Mouse (Mus musculus) midbrain, embryonic 13.5 days (tissue): ENCODE measurements around the gene Rps27l. TPM values are rescaled to one million over a fixed set of nuclear protein-coding genes. Genes with fewer than 3 reads are reported as not detected.
A peak's percentile ranks its signal among the peaks of the same experiment; 100 is the strongest.
"Not testable (repeated sequence)": the region's sequence is repeated elsewhere in the genome, so short reads cannot be mapped to it uniquely, and the experiment has no call there.

ENCODE experiments used
- ATAC-seq: fragments of 200-750 bp; cut with Nextera tagmentation; 2 replicates; pipeline ENCODE4 v1.8.0; 2017; ENCODE audit warnings: mild to moderate bottlenecking, moderate TSS enrichment, moderate library complexity
- H3K27ac ChIP-seq: fragments of 300-500 bp; sonication (generic); 2 replicates; pipeline ENCODE4 v1.5.1; 2015; ENCODE audit warnings: inconsistent platforms, mild to moderate bottlenecking, moderate library complexity
- H3K27me3 ChIP-seq: fragments of 300-500 bp; sonication (generic); 2 replicates; pipeline ENCODE4 v1.6.1; 2015; ENCODE audit warnings: mild to moderate bottlenecking, inconsistent platforms
- H3K36me3 ChIP-seq: fragments of 300-500 bp; sonication (generic); 2 replicates; pipeline ENCODE4 v1.6.1; 2015; ENCODE audit warnings: mild to moderate bottlenecking, inconsistent platforms
- H3K4me1 ChIP-seq: fragments of 300-500 bp; sonication (generic); replicated peaks from 2 replicates; pipeline ENCODE4 v1.6.1; 2015; ENCODE audit warnings: inconsistent platforms
- H3K4me2 ChIP-seq: fragments of 300-500 bp; sonication (generic); replicated peaks from 2 replicates; pipeline ENCODE4 v1.6.1; 2015; ENCODE audit warnings: moderate library complexity, mild to moderate bottlenecking, inconsistent platforms
- H3K4me3 ChIP-seq: fragments of 300-500 bp; sonication (generic); replicated peaks from 2 replicates; pipeline ENCODE4 v1.5.1; 2015; ENCODE audit warnings: mild to moderate bottlenecking, inconsistent platforms
- H3K9ac ChIP-seq: fragments of 300-500 bp; sonication (generic); replicated peaks from 2 replicates; pipeline ENCODE4 v1.6.1; 2015; ENCODE audit warnings: mild to moderate bottlenecking, inconsistent platforms
- H3K9me3 ChIP-seq: fragments of 300-500 bp; sonication (generic); 2 replicates; pipeline ENCODE4 v1.6.1; 2016; ENCODE audit warnings: mild to moderate bottlenecking, inconsistent platforms
- WGBS: fragments of 180-500 bp; shearing (Covaris S2); methylation state at CpG from one replicate; pipeline ENCODE4 v1.1.7; 2015; 5-methylcytosine and 5-hydroxymethylcytosine counted together
- polyA plus RNA-seq: library from polyadenylated mRNA; unstranded; fragments of >200 nt; fragmentation: Nextera tagmentation; extraction: Ambion mirVana; gene quantifications from 2 replicates; pipeline ENCODE4 v1.2.1, GENCODE M21; 2015

Gene Rps27l
- 340 and 349 TPM in 2 replicates for polyA plus RNA-seq

DNA sequence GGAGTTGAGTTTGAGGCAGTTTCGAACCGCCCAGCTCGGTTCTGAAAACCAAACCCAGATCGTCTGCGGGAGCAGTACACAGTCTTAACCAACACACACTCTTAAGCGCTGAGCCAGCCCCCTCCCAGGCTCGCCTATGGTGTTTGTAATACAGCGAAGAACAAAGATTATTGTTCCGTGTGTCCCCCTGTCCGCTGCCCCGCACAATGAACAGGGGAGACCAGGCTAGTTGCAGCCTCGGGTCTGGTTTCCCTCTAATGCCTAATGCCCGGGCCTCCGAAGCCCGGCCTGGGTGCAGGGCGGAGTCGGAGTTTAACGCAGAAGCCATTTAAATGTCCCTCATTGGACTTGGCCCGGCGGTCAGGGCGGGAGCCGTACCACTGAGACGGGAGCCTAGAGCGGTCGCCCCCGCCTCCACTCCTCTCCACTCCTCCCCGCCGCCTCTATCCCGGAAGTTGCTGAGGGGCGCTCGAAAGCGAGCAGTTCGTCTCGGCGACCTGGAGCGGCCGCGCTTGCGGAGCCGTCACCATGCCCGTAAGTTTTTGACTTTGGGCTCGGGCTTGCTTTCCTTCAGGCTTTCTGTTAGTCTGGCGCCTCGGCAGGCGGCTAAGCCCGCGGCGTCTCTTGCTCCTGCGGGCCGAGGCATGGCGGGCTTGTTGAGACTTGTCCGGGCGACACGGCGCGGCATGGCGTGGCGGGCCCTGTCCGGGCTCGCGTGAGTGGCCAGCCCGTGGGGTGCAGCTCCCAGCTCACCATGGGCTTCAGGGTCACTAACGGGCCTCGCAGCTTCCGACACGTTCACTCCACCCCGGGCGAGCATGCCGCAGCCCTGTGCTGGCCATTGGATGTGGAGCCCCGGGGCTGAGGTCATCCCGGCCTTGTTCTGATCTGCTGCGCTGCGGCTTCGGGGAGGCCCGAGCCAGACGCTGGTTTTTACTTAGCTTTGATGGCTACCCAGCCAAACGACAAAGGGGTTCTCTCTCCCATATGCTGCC lies at the start of gene Rps27l:
Rps27l (plus strand) TSS at position 440 of the 995 bp plus-strand sequence.
- Histone ChIP-seq H3K4me2 (peak within 1 kb of the TSS; percentile 91), H3K9me3 (no peaks in the 10 kb centered on the region), H3K9ac (peak within 1 kb of the TSS; percentile 92), H3K27ac (peak within 1 kb of the TSS; percentile 96), H3K4me3 (peak within 1 kb of the TSS; percentile 92), H3K27me3 (no peaks in the 10 kb centered on the region), H3K4me1 (peaks cover 6% of the 10 kb centered on the region), H3K36me3 (peaks cover 9% of the 10 kb centered on the region)
- WGBS: under 1% methylated on average over 77 of the region's 77 CpGs
- ATAC-seq: peak; percentile 99

DNA sequence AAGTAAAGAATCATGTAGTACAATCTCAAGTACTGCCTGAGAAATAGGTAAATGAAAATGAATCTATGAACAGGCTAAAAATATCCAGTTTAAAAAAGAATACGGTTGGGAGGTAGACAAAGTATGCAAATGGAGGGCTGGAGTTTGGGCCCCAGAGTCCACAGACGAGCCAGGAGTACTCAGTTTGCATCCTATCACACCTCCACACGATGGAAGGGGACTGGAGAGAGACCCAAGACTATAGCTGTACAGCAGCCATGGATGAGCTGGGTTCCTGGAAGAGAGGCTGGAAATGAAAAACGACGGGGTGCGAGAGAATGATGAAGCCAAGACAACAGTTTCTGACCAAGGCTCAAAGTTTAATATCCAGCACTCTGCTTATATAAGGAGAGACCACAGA lies 48.9 kb upstream of the Rps27l start:
- Histone ChIP-seq H3K4me1 (no peaks in the 10 kb centered on the region), H3K9ac (no peak overlapping the region), H3K36me3 (no peaks in the 10 kb centered on the region), H3K9me3 (no peaks in the 10 kb centered on the region), H3K4me3 (no peak overlapping the region), H3K4me2 (no peak overlapping the region), H3K27me3 (no peaks in the 10 kb centered on the region), H3K27ac (no peak overlapping the region)
- no peak for ATAC-seq
- 64% methylated on average over 6 of the region's 6 CpGs for WGBS

DNA sequence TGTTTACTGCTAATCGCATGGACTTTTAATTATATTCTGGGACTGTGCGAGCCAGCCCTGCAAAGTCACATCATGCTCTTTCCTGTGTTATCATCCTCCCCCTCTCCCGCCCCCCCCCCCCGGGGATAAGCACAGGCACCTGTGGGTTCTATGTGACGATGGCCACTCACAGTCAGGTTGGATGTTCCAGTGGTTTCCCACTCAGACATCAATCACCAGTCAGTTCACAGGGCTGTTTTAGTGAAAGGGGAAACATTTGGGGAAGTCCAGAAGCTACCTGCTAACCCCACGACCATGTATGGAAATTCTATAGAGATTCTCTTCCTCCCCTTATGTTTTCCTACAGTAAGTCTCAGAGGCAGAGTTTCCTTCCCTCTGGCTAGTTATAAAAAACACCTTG lies 48.0 kb upstream of the Rps27l start:
- Histone ChIP-seq H3K4me3 (no peak overlapping the region), H3K9ac (no peak overlapping the region), H3K4me2 (no peak overlapping the region), H3K4me1 (no peaks in the 10 kb centered on the region), H3K9me3 (no peaks in the 10 kb centered on the region), H3K27ac (no peak overlapping the region), H3K36me3 (no peaks in the 10 kb centered on the region), H3K27me3 (no peaks in the 10 kb centered on the region)
- ATAC-seq: no peak
- WGBS: 77% methylated on average over 6 of the region's 6 CpGs

DNA sequence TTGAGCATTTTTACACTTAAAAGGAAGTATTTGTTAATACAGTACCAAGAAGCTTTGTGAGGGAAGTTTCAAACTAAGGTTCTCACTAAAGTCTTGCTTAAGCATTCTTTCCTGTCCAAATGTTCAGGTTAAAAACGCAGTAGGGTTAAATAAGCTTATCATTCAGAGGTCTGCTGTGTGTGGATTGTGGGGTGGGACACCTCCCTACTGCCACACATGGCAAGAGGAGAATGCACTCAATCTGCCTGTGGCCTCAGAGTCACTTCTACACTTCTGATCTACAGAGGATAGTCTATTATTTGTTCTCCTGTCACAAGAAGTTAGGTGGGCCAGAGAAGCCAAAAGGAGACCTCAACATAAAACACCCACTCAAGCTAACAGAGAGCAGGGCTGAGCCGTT lies 46.8 kb upstream of the Rps27l start:
- ATAC-seq: no peak

DNA sequence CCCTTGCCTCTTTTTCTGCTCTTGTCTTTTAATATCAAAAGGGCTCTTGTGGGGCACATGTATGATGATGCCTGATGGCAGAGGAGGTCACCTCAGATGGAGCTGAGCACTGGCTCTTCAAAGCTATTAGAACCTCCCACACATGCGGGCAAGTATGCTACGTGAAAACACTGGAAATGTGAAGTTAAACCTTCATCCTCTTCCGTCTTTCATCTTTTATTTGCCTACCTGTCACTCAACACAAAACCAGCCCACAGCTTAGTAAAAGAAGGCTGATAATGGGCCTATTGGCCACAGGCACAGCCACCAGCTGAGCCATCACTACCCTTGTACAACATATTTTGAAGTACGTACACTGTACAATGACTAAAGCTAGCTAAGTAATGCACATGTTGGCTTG lies 46.4 kb upstream of the Rps27l start:
- WGBS: 75% methylated on average over 4 of the region's 4 CpGs

More for the DNA sequence above, 46.8 kb upstream of the Rps27l start:
- WGBS: 85% methylated on average over 2 of the region's 2 CpGs
- H3K27ac ChIP-seq: no peak overlapping the region
- H3K36me3 ChIP-seq: no peaks in the 10 kb centered on the region
- no peak overlapping the region for H3K4me3 ChIP-seq
- H3K27me3 ChIP-seq: no peaks in the 10 kb centered on the region
- no peak overlapping the region for H3K9ac ChIP-seq
- H3K4me1 ChIP-seq: 0 out of 2 replicates have a peak, but pooled peaks cover 2% of the 10 kb centered on the region
- H3K4me2 ChIP-seq: no peak overlapping the region
- H3K9me3 ChIP-seq: no peaks in the 10 kb centered on the region

DNA sequence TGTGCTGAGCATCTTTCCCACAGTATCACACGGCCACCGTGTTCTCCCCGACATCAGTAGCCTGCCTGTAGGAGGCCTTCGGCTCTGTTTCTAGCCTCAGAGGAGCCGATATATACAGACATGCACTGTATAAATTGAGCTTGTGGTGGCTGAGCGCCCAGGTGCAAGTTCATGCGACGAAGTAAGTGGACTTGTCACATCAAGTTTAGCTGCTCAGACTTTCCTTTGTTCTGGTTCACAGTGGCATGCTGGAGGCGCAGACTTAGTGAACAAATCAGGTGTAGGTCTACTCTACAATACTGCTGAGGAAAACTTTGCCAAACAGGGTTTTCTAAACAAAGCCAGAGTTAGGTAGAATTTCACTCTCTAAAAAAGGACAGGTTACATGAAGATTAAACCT lies 39.9 kb upstream of the Rps27l start:
- Histone ChIP-seq H3K9me3 (no peaks in the 10 kb centered on the region), H3K4me2 (no peak overlapping the region), H3K36me3 (no peaks in the 10 kb centered on the region), H3K4me3 (no peak overlapping the region), H3K9ac (no peak overlapping the region), H3K27me3 (no peaks in the 10 kb centered on the region), H3K4me1 (peaks cover 7% of the 10 kb centered on the region), H3K27ac (no peak overlapping the region)
- no peak for ATAC-seq
- WGBS: 79% methylated on average over 9 of the region's 9 CpGs

More for the DNA sequence above, 46.4 kb upstream of the Rps27l start:
- H3K4me2 ChIP-seq: no peak overlapping the region
- no peaks in the 10 kb centered on the region for H3K27me3 ChIP-seq
- H3K4me3 ChIP-seq: no peak overlapping the region
- no peaks in the 10 kb centered on the region for H3K9me3 ChIP-seq
- no peak overlapping the region for H3K9ac ChIP-seq
- no peaks in the 10 kb centered on the region for H3K36me3 ChIP-seq
- 0 out of 2 replicates have a peak, but pooled peaks cover 2% of the 10 kb centered on the region for H3K4me1 ChIP-seq
- H3K27ac ChIP-seq: no peak overlapping the region
- ATAC-seq: no peak

DNA sequence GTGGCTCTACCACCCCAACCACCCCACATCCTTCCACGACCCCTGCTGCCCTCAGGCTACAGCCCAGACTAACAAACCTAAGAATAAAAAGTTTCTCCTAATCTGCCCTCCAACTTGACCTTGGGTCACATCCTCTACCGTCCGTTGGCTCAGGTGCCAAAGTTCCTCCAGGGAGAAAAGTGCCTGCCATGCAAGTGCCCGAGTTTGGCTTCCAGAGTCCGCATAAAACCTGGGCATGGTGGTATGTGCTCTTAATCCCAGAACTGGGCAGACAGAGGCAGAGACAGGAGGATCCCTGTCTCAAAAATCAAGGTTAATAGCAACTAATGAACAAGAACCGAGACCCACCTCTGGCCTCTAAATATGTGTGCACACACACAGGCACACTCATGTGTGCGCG lies 38.8 kb upstream of the Rps27l start:
- Histone ChIP-seq H3K9me3 (no peaks in the 10 kb centered on the region), H3K9ac (no peak overlapping the region), H3K4me1 (peaks cover 11% of the 10 kb centered on the region), H3K4me3 (no peak overlapping the region), H3K36me3 (no peaks in the 10 kb centered on the region), H3K27me3 (no peaks in the 10 kb centered on the region), H3K4me2 (no peak overlapping the region), H3K27ac (no peak overlapping the region)
- 95% methylated on average over 8 of the region's 8 CpGs for WGBS
- ATAC-seq: no peak

DNA sequence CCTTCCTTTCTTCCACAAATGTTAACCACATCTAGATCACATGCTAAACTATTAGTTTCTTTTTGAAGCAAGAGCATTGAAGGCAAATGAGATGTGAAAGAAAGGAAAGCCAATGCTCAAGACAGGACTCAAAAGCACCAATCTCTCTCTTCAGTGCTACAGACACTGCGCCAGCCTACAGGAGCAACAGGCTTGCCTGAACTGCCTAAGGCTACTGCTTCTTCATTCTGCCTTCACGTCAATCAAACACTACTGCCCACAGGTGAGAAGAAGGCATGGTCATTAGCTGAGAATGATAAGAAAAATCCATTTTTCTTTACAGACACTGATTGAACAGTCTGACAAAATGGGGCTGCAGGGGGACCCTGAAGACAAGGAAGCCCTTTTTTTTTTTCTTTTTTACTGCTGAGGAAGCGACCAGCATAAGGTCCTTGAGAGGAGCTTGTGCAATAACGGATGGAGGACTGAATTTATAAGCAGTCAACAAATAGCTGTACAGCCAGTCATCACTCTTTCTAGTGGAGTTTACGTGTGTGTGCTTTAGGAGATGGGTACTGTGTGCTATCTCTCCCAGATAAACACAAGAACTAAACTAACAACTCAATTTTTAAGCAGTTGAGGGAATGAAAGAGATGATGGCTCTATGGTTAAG lies 38.0 kb upstream of the Rps27l start:
- no peak overlapping the region for H3K4me3 ChIP-seq
- no peak overlapping the region for H3K27ac ChIP-seq
- ATAC-seq: no peak
- 89% methylated on average over 5 of the region's 5 CpGs for WGBS
- H3K27me3 ChIP-seq: no peaks in the 10 kb centered on the region
- H3K4me1 ChIP-seq: peaks cover 18% of the 10 kb centered on the region
- no peaks in the 10 kb centered on the region for H3K36me3 ChIP-seq
- no peak overlapping the region for H3K4me2 ChIP-seq
- no peaks in the 10 kb centered on the region for H3K9me3 ChIP-seq
- H3K9ac ChIP-seq: no peak overlapping the region

DNA sequence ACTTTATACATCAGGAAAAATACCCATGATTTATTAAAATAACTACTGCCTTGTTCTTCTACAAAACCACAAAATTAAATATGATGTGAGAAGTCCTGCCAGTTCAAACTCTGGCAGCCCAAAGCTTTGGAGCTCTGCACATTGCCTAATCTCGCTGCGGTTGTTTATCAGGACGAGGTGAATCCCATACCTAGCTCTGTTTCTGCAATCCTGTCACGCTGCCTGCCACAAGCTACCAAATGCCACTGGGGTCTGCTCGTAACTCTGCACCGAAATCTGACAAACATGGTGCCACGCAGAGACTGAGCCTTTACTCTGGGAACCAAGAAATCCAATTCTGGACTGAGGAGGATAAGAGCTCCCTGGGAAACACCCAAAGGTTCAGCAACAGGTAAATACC lies 36.0 kb upstream of the Rps27l start:
- Histone ChIP-seq H3K9ac (no peak overlapping the region), H3K4me2 (no peak overlapping the region), H3K27me3 (no peaks in the 10 kb centered on the region), H3K4me1 (peaks cover 18% of the 10 kb centered on the region), H3K27ac (no peak overlapping the region), H3K36me3 (no peaks in the 10 kb centered on the region; the same call in 1 of the 2 replicates), H3K9me3 (no peaks in the 10 kb centered on the region), H3K4me3 (no peak overlapping the region)
- ATAC-seq: no peak
- WGBS: 86% methylated on average over 7 of the region's 7 CpGs

DNA sequence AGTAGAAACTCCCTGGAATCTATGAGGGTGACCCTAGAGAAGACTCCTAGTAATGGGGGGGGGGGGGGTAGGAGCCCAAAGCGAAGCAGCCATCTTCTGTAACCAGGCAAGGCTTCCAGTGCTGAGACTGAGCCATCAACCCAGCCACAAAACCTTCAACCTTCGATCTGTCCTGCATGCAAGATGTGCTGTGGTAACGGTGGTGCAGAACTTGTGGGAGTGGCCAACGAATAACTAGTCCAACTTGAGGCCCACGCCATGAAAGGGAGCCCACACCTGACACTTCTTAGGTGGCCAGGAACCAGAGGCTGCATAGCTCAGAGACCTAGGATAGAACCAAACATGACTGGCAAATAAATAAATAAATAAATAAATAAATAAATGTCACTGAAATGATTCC lies 35.2 kb upstream of the Rps27l start:
- ATAC-seq: no peak
- Histone ChIP-seq H3K9me3 (no peaks in the 10 kb centered on the region), H3K4me1 (peaks cover 23% of the 10 kb centered on the region), H3K4me2 (no peak overlapping the region), H3K27ac (no peak overlapping the region), H3K9ac (no peak overlapping the region), H3K27me3 (no peaks in the 10 kb centered on the region), H3K36me3 (no peaks in the 10 kb centered on the region; the same call in 1 of the 2 replicates), H3K4me3 (no peak overlapping the region)
- 90% methylated on average over 5 of the region's 5 CpGs for WGBS

DNA sequence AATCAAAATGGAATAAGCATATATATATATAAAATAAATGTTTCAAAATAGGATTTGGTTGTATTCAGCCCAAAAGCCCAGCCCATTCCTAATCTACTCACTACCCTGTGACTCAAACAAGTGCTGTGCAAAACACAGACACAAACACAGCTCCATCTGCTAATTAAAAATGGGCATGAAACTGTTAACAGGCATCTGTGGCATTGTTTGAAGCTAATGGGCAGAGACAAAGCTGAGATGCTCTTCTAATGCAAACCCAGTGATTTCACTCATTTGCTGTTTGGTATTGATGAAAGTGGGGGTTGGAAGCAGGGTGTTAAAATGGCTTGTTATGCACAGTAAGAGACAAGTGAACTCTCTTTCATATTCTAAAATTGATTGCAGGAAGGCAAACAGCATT lies 33.6 kb upstream of the Rps27l start:
- peak overlapping the region; percentile 39; the same call in 1 of the 2 replicates for H3K27ac ChIP-seq
- peaks cover 32% of the 10 kb centered on the region for H3K4me1 ChIP-seq
- H3K4me2 ChIP-seq: no peak overlapping the region
- no peaks in the 10 kb centered on the region for H3K9me3 ChIP-seq
- no peaks in the 10 kb centered on the region; the same call in 1 of the 2 replicates for H3K36me3 ChIP-seq
- H3K4me3 ChIP-seq: no peak overlapping the region
- no peak for ATAC-seq
- peak overlapping the region; percentile 32; the same call in 1 of the 2 replicates for H3K9ac ChIP-seq
- H3K27me3 ChIP-seq: no peaks in the 10 kb centered on the region

DNA sequence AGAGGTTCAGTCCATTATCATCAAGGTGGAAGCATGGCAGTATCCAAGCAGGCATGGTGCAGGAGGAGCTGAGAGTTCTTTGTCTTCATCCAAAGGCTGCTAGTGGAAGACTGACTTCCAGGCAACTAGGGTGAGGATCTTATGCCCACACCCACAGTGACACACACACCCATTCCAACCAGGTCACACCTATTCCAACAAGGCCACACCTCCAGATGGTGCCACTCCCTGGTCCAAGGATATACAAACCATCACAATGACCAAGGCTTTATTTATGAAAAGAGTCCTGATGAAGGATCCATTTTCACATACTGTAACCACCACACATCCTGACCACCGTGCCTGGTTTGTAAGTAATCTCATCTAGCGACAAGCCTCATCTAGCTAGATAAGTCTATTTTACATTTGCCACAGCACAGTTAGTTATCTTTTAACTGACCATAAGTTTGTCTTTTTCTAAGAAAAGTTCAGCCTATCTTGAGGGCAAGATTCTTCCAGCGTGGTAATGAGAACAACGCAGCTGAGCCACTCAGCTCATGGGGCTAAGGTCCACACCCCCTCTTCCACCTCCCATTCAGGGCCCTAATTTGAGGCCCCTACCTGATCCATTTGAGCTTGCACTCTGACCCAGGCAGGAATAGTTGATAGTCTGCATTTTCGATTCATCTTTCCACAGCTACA lies 32.5 kb upstream of the Rps27l start:
- not testable (repeated sequence) for H3K9ac ChIP-seq, H3K27ac ChIP-seq, H3K36me3 ChIP-seq, H3K4me3 ChIP-seq, H3K9me3 ChIP-seq, ATAC-seq, H3K27me3 ChIP-seq, H3K4me2 ChIP-seq
- peaks cover 41% of the 10 kb centered on the region for H3K4me1 ChIP-seq
- 97% methylated on average over 5 of the region's 5 CpGs for WGBS
